Mouse (Mus musculus) lung, postnatal 0 days (tissue): ENCODE data around the gene Catsper3.

Experiments used
- CTCF ChIP-seq: IDR thresholded peaks from 2 replicates; pipeline ENCODE4 v1.5.1; 2016; ENCODE audit warnings: antibody characterized with exemption, mild to moderate bottlenecking
- EP300 ChIP-seq: IDR thresholded peaks from 2 replicates; pipeline ENCODE4 v1.6.1; 2016; ENCODE audit warnings: antibody characterized with exemption, mild to moderate bottlenecking, control low read depth

GRCm38 (mm10) chr13:55784268-55784667, at the start of gene Catsper3:
- TF ChIP-seq CTCF: no peak
- no peak for TF ChIP-seq EP300
